Mouse (Mus musculus) hindbrain, postnatal 0 days (tissue): ENCODE measurements at regions not wholly inside any gene's neighbourhood (a gene's known extent, or its start where the extent isn't known, plus 50 kb on each side); places are given as distances from the start of the nearest gene placed in this dataset.
A peak's percentile ranks its signal among the peaks of the same experiment; 100 is the strongest.

Source experiments
- ATAC-seq: fragments of 200-750 bp; cut with Nextera tagmentation; 2 replicates; pipeline ENCODE4 v1.8.0; 2017; ENCODE audit warnings: mild to moderate bottlenecking, moderate TSS enrichment, moderate library complexity
- DNase-seq: peaks from one replicate; pipeline ENCODE4 v3.0.0-alpha.2; 2015; ENCODE audit warnings: low spot score
- H3K27ac ChIP-seq: fragments of 300-500 bp; sonication (generic); 2 replicates; pipeline ENCODE4 v1.5.1; 2014; ENCODE audit warnings: mild to moderate bottlenecking
- H3K27me3 ChIP-seq: fragments of 300-500 bp; sonication (generic); 2 replicates; pipeline ENCODE4 v1.6.1; 2014; ENCODE audit warnings: low read length, mixed read lengths; ENCODE audit not compliant: insufficient read depth
- H3K36me3 ChIP-seq: fragments of 300-500 bp; sonication (generic); 2 replicates; pipeline ENCODE4 v1.6.1; 2014; ENCODE audit warnings: low read length, mixed read lengths; ENCODE audit not compliant: insufficient read depth
- H3K4me1 ChIP-seq: fragments of 300-500 bp; sonication (generic); 2 replicates; pipeline ENCODE4 v1.6.1; 2014; ENCODE audit warnings: antibody characterized with exemption, low read length, mixed read lengths; ENCODE audit not compliant: insufficient read depth
- H3K4me2 ChIP-seq: fragments of 300-500 bp; sonication (generic); 2 replicates; pipeline ENCODE4 v1.6.1; 2014; ENCODE audit warnings: low read depth, mild to moderate bottlenecking, low read length, moderate library complexity, mixed read lengths
- H3K4me3 ChIP-seq: fragments of 300-500 bp; sonication (generic); 2 replicates; pipeline ENCODE4 v1.5.1; 2014; ENCODE audit warnings: low read length
- H3K9ac ChIP-seq: fragments of 300-500 bp; sonication (generic); replicated peaks from 2 replicates; pipeline ENCODE4 v1.6.1; 2014; ENCODE audit warnings: mild to moderate bottlenecking, low read length, moderate library complexity, mixed read lengths
- H3K9me3 ChIP-seq: fragments of 300-500 bp; sonication (generic); 2 replicates; pipeline ENCODE4 v1.6.1; 2016; ENCODE audit warnings: low read length, mixed read lengths
- CTCF ChIP-seq: IDR thresholded peaks from 2 replicates; pipeline ENCODE4 v1.5.1; 2016; ENCODE audit warnings: antibody characterized with exemption, control low read depth, low read depth
- WGBS: fragments of 180-500 bp; shearing (Covaris S2); extraction: QIAGEN DNeasy Blood & Tissue Kit; methylation state at CpG from one replicate; pipeline ENCODE4 v1.1.7; 2014; 5-methylcytosine and 5-hydroxymethylcytosine counted together

- no peak overlapping the region for H3K27ac ChIP-seq
- H3K9me3 ChIP-seq: no peaks in the 10 kb centered on the region
- ATAC-seq: no peak
- no peaks in the 10 kb centered on the region for H3K36me3 ChIP-seq
- no peak for TF ChIP-seq CTCF
- H3K4me2 ChIP-seq: no peak overlapping the region
- whole genome bisulfite sequencing: 60% methylated on average over 3 of the region's 3 CpGs
- H3K27me3 ChIP-seq: no peaks in the 10 kb centered on the region
- H3K4me3 ChIP-seq: no peak overlapping the region
- H3K4me1 ChIP-seq: no peaks in the 10 kb centered on the region
- no peak overlapping the region for H3K9ac ChIP-seq
- no peak for DNase-seq
These were observed 87.2 kb upstream of the Synpr start for GRCm38 (mm10) chr14:13197330-13197892.

- no peak overlapping the region for H3K4me2 ChIP-seq
- no peaks in the 10 kb centered on the region for H3K27me3 ChIP-seq
- H3K9me3 ChIP-seq: no peaks in the 10 kb centered on the region
- no peak overlapping the region for H3K4me3 ChIP-seq
- WGBS: 25% methylated on average over 1 of the region's 1 CpGs
- peak; percentile 87 for ATAC-seq
- no peaks in the 10 kb centered on the region for H3K4me1 ChIP-seq
- peak; percentile 79 for TF ChIP-seq CTCF
- H3K9ac ChIP-seq: no peak overlapping the region
- H3K27ac ChIP-seq: no peak overlapping the region
- DNase-seq: peak; percentile 85
- no peaks in the 10 kb centered on the region for H3K36me3 ChIP-seq
These were observed 86.1 kb upstream of the Synpr start for GRCm38 (mm10) chr14:13198491-13198890.

DNA sequence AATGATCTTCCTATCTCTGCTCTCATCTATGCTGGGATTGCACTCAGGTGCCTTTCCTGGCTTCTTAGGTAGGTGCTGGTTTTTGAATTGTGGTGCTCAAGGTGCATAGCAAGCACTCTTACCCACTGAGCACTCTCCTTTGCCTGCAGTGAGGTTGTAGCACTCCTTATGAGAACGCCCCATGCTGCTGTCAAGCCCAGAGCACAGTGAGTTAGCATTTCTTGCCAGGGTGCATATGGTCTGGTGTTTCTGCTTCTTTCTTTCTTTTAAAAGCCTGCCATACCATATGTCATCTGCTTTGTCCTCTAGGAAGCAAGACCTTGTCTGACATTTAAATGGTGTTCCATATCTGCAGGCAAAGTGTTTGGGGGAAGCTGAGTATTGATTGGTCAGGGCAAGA, 71.9 kb upstream of the Synpr start:
- no peaks in the 10 kb centered on the region for H3K9me3 ChIP-seq
- H3K27ac ChIP-seq: no peak overlapping the region
- H3K4me1 ChIP-seq: no peaks in the 10 kb centered on the region
- no peaks in the 10 kb centered on the region for H3K27me3 ChIP-seq
- TF ChIP-seq CTCF: no peak
- no peak overlapping the region for H3K4me3 ChIP-seq
- DNase-seq (no peak), ATAC-seq (no peak)
- H3K4me2 ChIP-seq: no peak overlapping the region
- H3K9ac ChIP-seq: no peak overlapping the region
- H3K36me3 ChIP-seq: no peaks in the 10 kb centered on the region
- 83% methylated on average over 1 of the region's 1 CpGs for WGBS
